Mouse (Mus musculus) right cerebral cortex, adult 2 months (tissue): Measurements from ENCODE around the gene Scarb2.

Experiments used
- DNase-seq, 2 experiments: peaks; one replicate each; pipeline ENCODE4 v3.0.0; 2021 to 2022; ENCODE audit warnings: low spot score in 2 of 2

Scarb2 gene

GRCm38 (mm10) chr5:92493423-92493822 lies 13.2 kb downstream of the Scarb2 start:
- no peak for DNase-seq

DNA sequence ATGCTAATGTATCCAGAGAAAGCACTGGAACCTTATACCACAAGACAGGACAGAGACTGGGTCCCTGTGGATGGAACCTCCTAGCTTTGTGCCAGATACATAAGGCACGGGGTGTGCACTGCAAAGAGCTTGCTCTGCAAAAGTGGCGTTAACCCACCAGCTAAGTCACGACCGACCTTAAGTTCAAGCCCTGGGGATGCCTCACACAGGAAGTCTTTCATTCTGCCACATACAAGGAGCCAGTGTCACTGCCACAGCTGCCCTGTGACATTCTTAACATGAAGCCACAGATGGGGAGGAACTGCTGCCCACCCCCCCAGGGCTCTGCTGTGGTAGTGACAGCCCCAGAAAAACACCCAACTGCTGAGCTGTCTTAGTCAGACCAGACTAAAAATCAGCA lies 15.9 kb downstream of the Scarb2 start:
- DNase-seq: no peak

- DNase-seq: no peak
Observed at GRCm38 (mm10) chr5:92490304-92490703, 16.3 kb downstream of the Scarb2 start.

DNA sequence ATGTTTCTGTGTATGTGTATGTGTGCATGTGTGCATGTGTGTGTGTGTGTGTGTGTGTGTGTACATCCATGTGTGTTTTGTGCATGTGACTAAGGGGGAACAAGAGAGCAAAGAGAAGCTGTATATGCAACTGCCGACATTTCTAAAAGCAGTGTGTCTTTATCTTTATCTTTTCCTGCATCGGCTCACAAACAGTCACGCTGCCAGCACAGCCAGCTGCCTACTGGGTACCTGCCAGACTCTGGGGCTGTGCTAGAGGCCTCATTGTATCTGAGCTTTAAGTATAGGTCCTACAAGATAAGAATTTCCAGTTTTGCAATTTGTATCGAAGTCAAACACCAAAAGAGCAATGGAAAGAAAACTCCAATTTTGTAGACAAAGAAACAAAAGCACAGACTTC lies 17.1 kb downstream of the Scarb2 start:
- DNase-seq: peak; percentile 45 to 59

DNA sequence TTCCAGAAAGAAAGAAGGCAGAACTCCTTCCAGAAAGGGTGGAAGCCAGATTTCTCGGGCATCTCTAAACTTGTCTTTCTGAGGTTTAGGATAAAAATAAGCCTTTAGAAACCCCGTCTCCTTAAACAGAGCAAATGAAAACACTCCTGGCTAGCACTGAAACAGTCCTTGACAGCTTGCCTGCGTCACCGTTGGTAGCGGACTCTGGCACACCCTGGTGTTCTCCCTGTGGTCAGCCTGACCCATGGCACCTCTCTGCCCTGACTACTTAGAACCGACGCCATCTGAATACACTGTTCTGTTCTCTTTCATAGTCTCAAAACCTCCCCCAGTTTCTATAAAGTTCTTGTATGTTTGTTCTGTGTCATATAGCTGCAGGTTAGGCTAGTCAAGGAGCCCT lies 17.7 kb downstream of the Scarb2 start:
- no peak for DNase-seq

GRCm38 (mm10) chr5:92488408-92488807 lies 18.2 kb downstream of the Scarb2 start:
- no peak for DNase-seq

- no peak for DNase-seq
Observed at GRCm38 (mm10) chr5:92486758-92487157, 19.9 kb downstream of the Scarb2 start.

GRCm38 (mm10) chr5:92484880-92485279 lies 21.8 kb downstream of the Scarb2 start:
- DNase-seq: no peak

DNA sequence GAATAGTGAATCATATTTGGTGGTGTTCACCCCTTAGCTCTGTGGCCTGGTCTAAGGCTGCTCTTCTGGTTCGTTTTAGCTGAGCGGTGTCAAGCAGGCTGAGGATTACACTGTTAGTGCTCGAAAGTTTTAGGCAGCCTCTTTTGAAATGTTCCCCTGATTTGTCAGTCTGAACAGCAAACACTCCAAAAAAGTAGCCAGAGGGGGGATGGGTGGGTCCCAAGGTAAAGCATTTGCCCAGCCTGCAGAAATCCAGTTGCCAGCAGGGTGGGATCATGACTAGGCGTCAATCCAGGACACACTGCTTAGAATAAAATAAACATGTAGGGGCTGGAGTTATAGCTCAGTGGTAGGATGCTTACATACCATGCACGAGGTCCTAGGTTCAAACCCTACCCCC lies 33.8 kb downstream of the Scarb2 start:
- no peak for DNase-seq

- no peak for DNase-seq
Observed at GRCm38 (mm10) chr5:92471531-92471930, 35.1 kb downstream of the Scarb2 start.

GRCm38 (mm10) chr5:92469201-92470130 lies 37.2 kb downstream of the Scarb2 start:
- no peak for DNase-seq

- DNase-seq: no peak
Observed at GRCm38 (mm10) chr5:92468234-92468633, 38.4 kb downstream of the Scarb2 start.

DNA sequence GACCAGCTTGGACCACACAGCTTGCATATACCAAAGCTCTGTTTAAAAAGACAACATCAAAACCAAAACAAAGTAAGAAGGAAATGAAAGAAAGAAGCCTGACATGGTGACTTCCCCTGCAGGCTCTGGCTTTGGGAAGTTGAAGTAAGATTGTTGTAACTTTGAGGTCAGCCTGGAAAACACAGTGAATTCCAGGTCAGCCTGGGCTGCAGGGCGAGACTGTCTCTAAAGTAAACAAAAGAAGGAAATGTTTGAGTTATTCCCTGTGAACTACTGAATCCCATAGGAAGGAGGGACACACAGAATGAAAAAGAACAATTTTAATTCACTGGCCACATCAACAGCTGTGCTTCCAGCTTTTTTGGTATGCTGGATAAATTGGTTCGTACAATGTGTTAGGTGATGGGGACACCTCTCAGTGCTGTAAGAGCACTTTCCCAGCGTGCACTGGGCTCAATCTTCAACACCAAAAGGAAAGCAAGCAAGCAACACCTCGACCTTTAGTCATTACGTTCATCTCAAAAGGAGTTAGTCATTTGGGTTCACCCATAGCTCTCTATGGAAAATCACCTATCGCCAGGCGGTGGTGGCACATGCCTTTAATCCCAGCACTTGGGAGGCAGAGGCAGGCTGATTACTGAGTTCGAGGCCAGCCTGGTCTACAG lies 39.4 kb downstream of the Scarb2 start:
- DNase-seq: no peak

- DNase-seq: no peak
Observed at GRCm38 (mm10) chr5:92465511-92465910, 41.1 kb downstream of the Scarb2 start.

- peak; percentile 56 to 57 for DNase-seq
Observed at GRCm38 (mm10) chr5:92461321-92461720, 45.3 kb downstream of the Scarb2 start.

DNA sequence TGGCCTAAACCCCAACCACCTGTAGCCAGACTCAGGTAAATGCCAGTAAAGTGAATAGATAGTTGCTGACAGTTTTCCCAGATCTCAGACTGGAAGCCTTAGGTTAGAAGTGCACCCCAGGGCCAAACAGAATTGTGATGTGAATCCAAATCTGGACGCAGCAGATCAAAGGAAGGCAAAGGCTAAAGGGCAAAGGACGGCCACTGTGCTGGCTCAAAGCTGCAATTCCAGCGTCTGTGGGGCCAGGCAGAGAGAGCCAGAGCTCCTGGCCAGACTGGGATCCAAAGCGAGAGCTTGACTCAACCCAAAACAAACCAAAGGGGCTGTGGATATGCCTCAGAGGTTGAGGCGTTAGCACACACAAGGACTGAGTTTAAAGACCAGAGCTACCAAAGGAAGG lies 47.9 kb downstream of the Scarb2 start:
- DNase-seq: no peak

- no peak for DNase-seq
Observed at GRCm38 (mm10) chr5:92457410-92457809, 49.2 kb downstream of the Scarb2 start.

- no peak for DNase-seq
Observed at GRCm38 (mm10) chr5:92452876-92453275, 53.8 kb downstream of the Scarb2 start.

GRCm38 (mm10) chr5:92446736-92447135 lies 59.9 kb downstream of the Scarb2 start:
- no peak for DNase-seq

DNA sequence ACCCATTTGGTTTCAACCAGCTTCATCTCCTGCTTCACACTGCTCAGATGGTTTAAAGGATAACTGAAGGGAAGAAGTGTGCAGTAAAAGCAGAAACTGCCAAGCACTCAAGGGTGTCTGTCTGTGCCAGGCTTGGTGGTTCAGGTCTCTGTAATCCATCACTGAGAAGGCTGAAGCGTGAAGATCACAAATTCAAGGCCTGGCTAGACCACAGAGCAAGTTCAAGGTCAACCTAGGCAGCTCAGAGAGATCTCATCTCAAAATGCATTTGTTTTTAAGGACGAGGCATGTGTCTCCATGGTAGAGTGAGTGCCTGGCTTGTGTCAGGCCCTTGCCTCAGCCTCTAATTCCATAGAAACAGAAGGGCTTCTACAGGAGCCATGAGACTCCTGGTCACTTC lies 61.6 kb downstream of the Scarb2 start:
- DNase-seq: no peak

GRCm38 (mm10) chr5:92442914-92443313 lies 63.7 kb downstream of the Scarb2 start:
- DNase-seq: no peak

GRCm38 (mm10) chr5:92441494-92441893 lies 65.1 kb downstream of the Scarb2 start:
- no peak for DNase-seq

GRCm38 (mm10) chr5:92438540-92438939 lies 68.1 kb downstream of the Scarb2 start:
- no peak for DNase-seq
